Mouse (Mus musculus) liver, embryonic 13.5 days (tissue): ENCODE measurements at regions not wholly inside any gene's neighbourhood (a gene's known extent, or its start where the extent isn't known, plus 50 kb on each side); places are given as distances from the start of the nearest gene placed in this dataset.

ENCODE experiments used
- ATAC-seq: fragments of 200-750 bp; cut with Nextera tagmentation; 2 replicates; pipeline ENCODE4 v1.8.0; 2017; ENCODE audit warnings: low read depth, mild to moderate bottlenecking, moderate number of reproducible peaks, moderate library complexity
- DNase-seq: peaks from one replicate; pipeline ENCODE4 v3.0.0; 2022
- H3K27ac ChIP-seq: fragments of 300-500 bp; sonication (generic); 2 replicates; pipeline ENCODE4 v1.5.1; 2015; ENCODE audit warnings: moderate library complexity, mild to moderate bottlenecking, inconsistent platforms
- H3K27me3 ChIP-seq: fragments of 300-500 bp; sonication (generic); 2 replicates; pipeline ENCODE4 v1.6.1; 2015; ENCODE audit warnings: mild to moderate bottlenecking, inconsistent platforms
- H3K36me3 ChIP-seq: fragments of 300-500 bp; sonication (generic); 2 replicates; pipeline ENCODE4 v1.6.1; 2015; ENCODE audit warnings: mild to moderate bottlenecking, inconsistent platforms
- H3K4me1 ChIP-seq: fragments of 300-500 bp; sonication (generic); replicated peaks from 2 replicates; pipeline ENCODE4 v1.6.1; 2015; ENCODE audit warnings: inconsistent platforms
- H3K4me2 ChIP-seq: fragments of 300-500 bp; sonication (generic); 2 replicates; pipeline ENCODE4 v1.6.1; 2015; ENCODE audit warnings: inconsistent platforms, mild to moderate bottlenecking, moderate library complexity
- H3K4me3 ChIP-seq: fragments of 300-500 bp; sonication (generic); replicated peaks from 2 replicates; pipeline ENCODE4 v1.5.1; 2015; ENCODE audit warnings: mild to moderate bottlenecking, inconsistent platforms
- H3K9ac ChIP-seq: fragments of 300-500 bp; sonication (generic); 2 replicates; pipeline ENCODE4 v1.6.1; 2015; ENCODE audit warnings: mild to moderate bottlenecking, inconsistent platforms
- H3K9me3 ChIP-seq: fragments of 300-500 bp; sonication (generic); replicated peaks from 2 replicates; pipeline ENCODE4 v1.6.1; 2016; ENCODE audit warnings: inconsistent platforms
- WGBS: fragments of 180-500 bp; shearing (Covaris S2); methylation state at CpG from one replicate; pipeline ENCODE4 v1.1.7; 2015; ENCODE audit not compliant: insufficient replicate concordance; 5-methylcytosine and 5-hydroxymethylcytosine counted together

DNA sequence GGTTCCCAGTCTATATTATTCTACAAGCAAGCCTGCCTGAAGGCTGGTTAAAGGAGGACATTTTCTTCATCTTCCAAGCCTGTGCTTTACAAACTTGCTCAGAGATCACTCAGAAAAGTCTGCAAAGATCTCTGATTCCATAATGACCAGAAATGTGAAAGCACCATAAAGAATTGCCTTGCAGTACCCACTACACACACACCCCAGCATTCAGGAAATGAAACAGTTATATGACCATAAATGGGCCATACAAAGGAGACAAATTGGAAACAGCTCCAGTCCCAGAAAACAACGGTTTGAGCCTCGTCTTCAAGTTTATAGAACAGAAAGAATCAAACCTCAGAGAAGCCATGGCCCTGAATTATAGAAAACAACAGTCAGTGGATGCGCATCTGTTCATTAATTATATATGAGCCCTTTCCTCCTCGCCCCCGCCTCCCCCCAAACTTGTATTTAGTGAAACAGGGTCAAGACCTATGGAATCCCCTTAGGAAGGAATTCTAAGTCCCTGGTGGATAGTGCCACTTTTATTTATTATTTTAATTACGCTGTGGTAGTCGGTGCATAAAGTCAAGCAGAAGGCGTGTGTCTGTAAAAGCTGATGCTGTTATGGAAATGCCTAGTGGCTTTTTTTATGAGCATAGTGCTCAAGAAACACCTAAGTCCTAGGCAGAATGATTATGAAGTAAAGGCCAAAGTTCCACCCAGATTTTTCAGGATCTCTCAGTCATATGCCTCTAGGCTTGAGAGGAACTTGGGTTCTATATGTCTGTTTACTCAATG lies 266.6 kb upstream of the Ldb2 start:
- H3K4me2 ChIP-seq = no peak overlapping the region
- H3K27ac ChIP-seq = no peak overlapping the region
- DNase-seq (no peak), ATAC-seq (no peak)
- 70% methylated on average over 8 of the region's 8 CpGs for WGBS
- H3K9ac ChIP-seq = no peak overlapping the region
- H3K4me3 ChIP-seq = no peak overlapping the region
- H3K36me3 ChIP-seq = no peaks in the 10 kb centered on the region
- H3K9me3 ChIP-seq = no peaks in the 10 kb centered on the region
- no peaks in the 10 kb centered on the region for H3K4me1 ChIP-seq
- H3K27me3 ChIP-seq = no peaks in the 10 kb centered on the region

DNA sequence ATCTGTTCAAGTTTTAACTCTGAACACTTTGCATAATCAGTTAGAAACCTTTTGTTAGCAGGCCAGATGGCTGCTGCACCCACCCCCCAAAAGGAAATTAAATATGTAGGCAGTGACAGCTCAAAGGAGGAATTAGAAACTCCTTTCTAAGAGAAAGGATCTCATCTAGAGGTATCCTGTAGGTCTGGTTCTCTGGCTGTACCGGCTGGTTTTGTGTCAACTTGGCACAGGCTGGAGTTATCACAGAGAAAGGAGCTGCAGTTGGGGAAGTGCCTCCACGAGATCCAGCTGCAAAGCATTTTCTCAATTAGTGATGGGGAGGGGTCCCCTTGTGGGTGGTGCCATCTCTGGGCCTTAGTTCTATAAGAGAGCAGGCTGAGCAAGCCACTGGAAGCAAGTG lies 263.1 kb upstream of the Ldb2 start:
- DNase-seq = no peak
- H3K36me3 ChIP-seq = no peaks in the 10 kb centered on the region

GRCm38 (mm10) chr5:45055276-45055959 lies 255.9 kb upstream of the Ldb2 start:
- 69% methylated on average over 4 of the region's 4 CpGs for WGBS
- no peak for ATAC-seq
- no peak for DNase-seq

More for the DNA sequence above, 263.1 kb upstream of the Ldb2 start:
- Histone ChIP-seq H3K9me3 (no peaks in the 10 kb centered on the region), H3K27me3 (no peaks in the 10 kb centered on the region), H3K4me3 (no peak overlapping the region), H3K27ac (no peak overlapping the region), H3K4me2 (no peak overlapping the region), H3K9ac (no peak overlapping the region), H3K4me1 (no peaks in the 10 kb centered on the region)
- ATAC-seq = no peak
- 32% methylated on average over 2 of the region's 2 CpGs for WGBS

DNA sequence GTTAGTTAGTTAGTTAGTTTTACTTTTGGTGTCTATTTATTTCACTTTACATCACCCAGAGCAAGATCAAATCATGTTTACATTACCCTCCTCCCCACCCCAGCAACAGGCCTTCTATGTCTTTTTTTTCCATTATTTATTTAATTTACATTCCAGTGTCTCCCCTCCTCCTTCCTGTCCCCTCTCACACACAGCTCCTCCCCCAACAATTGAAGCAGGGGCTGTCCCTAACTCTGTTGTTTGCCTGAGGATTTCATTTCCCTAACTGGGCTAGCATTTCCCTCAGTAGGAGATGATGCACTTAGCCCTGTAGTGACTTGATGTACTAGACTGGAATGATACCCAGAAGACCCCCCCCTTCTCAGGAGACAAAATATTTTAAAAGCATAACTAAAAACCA lies 249.9 kb upstream of the Ldb2 start:
- ATAC-seq (no peak), DNase-seq (no peak)
- Histone ChIP-seq H3K4me2 (no peak overlapping the region), H3K27me3 (no peaks in the 10 kb centered on the region), H3K9me3 (no peaks in the 10 kb centered on the region), H3K9ac (no peak overlapping the region), H3K4me1 (no peaks in the 10 kb centered on the region), H3K36me3 (no peaks in the 10 kb centered on the region), H3K4me3 (no peak overlapping the region), H3K27ac (no peak overlapping the region)

More at GRCm38 (mm10) chr5:45055276-45055959, 255.9 kb upstream of the Ldb2 start:
- no peak overlapping the region for H3K4me2 ChIP-seq
- H3K36me3 ChIP-seq = no peaks in the 10 kb centered on the region
- no peak overlapping the region for H3K9ac ChIP-seq
- H3K27ac ChIP-seq = no peak overlapping the region
- no peaks in the 10 kb centered on the region for H3K4me1 ChIP-seq
- no peak overlapping the region for H3K4me3 ChIP-seq
- H3K9me3 ChIP-seq = no peaks in the 10 kb centered on the region
- H3K27me3 ChIP-seq = no peaks in the 10 kb centered on the region

DNA sequence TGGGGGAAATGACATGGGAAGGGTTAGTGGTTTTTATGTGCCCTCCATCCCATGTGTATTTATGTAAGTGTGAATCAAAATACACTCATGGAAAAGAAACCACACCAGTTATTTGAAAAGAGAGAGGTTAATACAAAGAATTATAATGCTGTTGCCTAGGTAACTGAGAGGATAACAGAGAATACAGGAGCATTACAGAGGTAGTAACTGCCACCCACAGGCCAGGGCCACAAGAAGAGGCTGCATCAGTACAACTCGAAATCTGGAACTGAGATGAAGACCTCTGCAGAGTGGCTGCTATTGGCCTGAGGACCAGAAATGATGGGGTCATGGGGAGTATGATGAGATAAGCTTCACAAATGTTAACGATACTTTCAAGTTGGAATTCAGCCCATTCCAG lies 243.4 kb upstream of the Ldb2 start:
- DNase-seq (no peak), ATAC-seq (no peak)
- H3K9ac ChIP-seq = no peak overlapping the region
- no peaks in the 10 kb centered on the region for H3K9me3 ChIP-seq
- no peaks in the 10 kb centered on the region for H3K4me1 ChIP-seq
- H3K27me3 ChIP-seq = no peaks in the 10 kb centered on the region
- H3K4me3 ChIP-seq = no peak overlapping the region
- WGBS = 52% methylated on average over 2 of the region's 2 CpGs
- no peak overlapping the region for H3K27ac ChIP-seq
- H3K36me3 ChIP-seq = no peaks in the 10 kb centered on the region
- H3K4me2 ChIP-seq = no peak overlapping the region

DNA sequence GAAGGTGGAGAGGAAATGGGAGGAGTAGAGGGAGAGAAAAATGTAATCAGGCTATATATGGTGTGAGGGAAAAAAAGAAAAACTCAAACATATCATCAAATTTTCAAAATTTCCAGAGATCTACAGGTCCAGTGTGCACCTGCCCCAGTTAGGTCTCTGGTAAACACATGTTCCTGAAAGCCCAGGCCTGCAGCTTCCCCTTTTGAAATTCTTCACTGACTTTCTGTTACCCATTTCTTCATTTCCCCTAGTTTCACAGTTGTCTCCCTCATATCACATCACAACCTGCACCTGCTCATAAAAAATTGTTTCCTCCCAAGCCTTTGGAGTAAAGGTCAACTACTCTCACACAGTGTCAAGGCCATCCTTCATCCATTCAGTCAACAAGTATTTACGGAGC lies 236.9 kb upstream of the Ldb2 start:
- no peaks in the 10 kb centered on the region for H3K27me3 ChIP-seq
- no peaks in the 10 kb centered on the region for H3K36me3 ChIP-seq
- H3K4me1 ChIP-seq = no peaks in the 10 kb centered on the region
- H3K4me2 ChIP-seq = no peak overlapping the region
- H3K27ac ChIP-seq = no peak overlapping the region
- no peaks in the 10 kb centered on the region for H3K9me3 ChIP-seq
- no peak for ATAC-seq
- no peak for DNase-seq
- no peak overlapping the region for H3K4me3 ChIP-seq
- no peak overlapping the region for H3K9ac ChIP-seq
- WGBS = 57% methylated on average over 1 of the region's 1 CpGs

GRCm38 (mm10) chr5:45033146-45033545 lies 233.7 kb upstream of the Ldb2 start:
- H3K36me3 ChIP-seq = no peaks in the 10 kb centered on the region
- no peak for DNase-seq
- no peak overlapping the region for H3K9ac ChIP-seq
- no peaks in the 10 kb centered on the region for H3K27me3 ChIP-seq
- no peak overlapping the region for H3K27ac ChIP-seq
- no peaks in the 10 kb centered on the region for H3K9me3 ChIP-seq
- ATAC-seq = no peak
- H3K4me2 ChIP-seq = no peak overlapping the region
- no peaks in the 10 kb centered on the region for H3K4me1 ChIP-seq
- WGBS = 53% methylated on average over 1 of the region's 1 CpGs
- H3K4me3 ChIP-seq = no peak overlapping the region

GRCm38 (mm10) chr5:45027876-45028275 lies 228.4 kb upstream of the Ldb2 start:
- H3K9me3 ChIP-seq = no peaks in the 10 kb centered on the region
- H3K4me1 ChIP-seq = no peaks in the 10 kb centered on the region
- ATAC-seq (no peak), DNase-seq (no peak)
- no peak overlapping the region for H3K4me2 ChIP-seq
- 29% methylated on average over 3 of the region's 3 CpGs for WGBS
- H3K27ac ChIP-seq = no peak overlapping the region
- H3K4me3 ChIP-seq = no peak overlapping the region
- H3K27me3 ChIP-seq = no peaks in the 10 kb centered on the region
- H3K9ac ChIP-seq = no peak overlapping the region
- no peaks in the 10 kb centered on the region for H3K36me3 ChIP-seq

GRCm38 (mm10) chr5:45025383-45025782 lies 225.9 kb upstream of the Ldb2 start:
- no peak overlapping the region for H3K4me3 ChIP-seq
- no peak overlapping the region for H3K9ac ChIP-seq
- no peaks in the 10 kb centered on the region for H3K9me3 ChIP-seq
- ATAC-seq = no peak
- H3K4me1 ChIP-seq = no peaks in the 10 kb centered on the region
- WGBS = 74% methylated on average over 2 of the region's 2 CpGs
- H3K36me3 ChIP-seq = no peaks in the 10 kb centered on the region
- DNase-seq = no peak
- H3K27me3 ChIP-seq = no peaks in the 10 kb centered on the region
- H3K27ac ChIP-seq = no peak overlapping the region
- no peak overlapping the region for H3K4me2 ChIP-seq

- ATAC-seq (no peak), DNase-seq (no peak)
- no peaks in the 10 kb centered on the region for H3K4me1 ChIP-seq
Measured at GRCm38 (mm10) chr5:45007930-45008329, 208.4 kb upstream of the Ldb2 start.

GRCm38 (mm10) chr5:45000996-45001395 lies 201.5 kb upstream of the Ldb2 start:
- no peaks in the 10 kb centered on the region for H3K27me3 ChIP-seq
- no peaks in the 10 kb centered on the region for H3K9me3 ChIP-seq
- no peaks in the 10 kb centered on the region for H3K36me3 ChIP-seq
- H3K4me3 ChIP-seq = no peak overlapping the region
- no peak overlapping the region for H3K9ac ChIP-seq
- H3K4me2 ChIP-seq = no peak overlapping the region
- no peak overlapping the region for H3K27ac ChIP-seq
- DNase-seq (no peak), ATAC-seq (no peak)
- no peaks in the 10 kb centered on the region for H3K4me1 ChIP-seq

More at GRCm38 (mm10) chr5:45007930-45008329, 208.4 kb upstream of the Ldb2 start:
- Histone ChIP-seq H3K9ac (no peak overlapping the region), H3K36me3 (no peaks in the 10 kb centered on the region), H3K27me3 (no peaks in the 10 kb centered on the region), H3K27ac (no peak overlapping the region), H3K9me3 (no peaks in the 10 kb centered on the region), H3K4me3 (no peak overlapping the region), H3K4me2 (no peak overlapping the region)
- 64% methylated on average over 2 of the region's 2 CpGs for WGBS

DNA sequence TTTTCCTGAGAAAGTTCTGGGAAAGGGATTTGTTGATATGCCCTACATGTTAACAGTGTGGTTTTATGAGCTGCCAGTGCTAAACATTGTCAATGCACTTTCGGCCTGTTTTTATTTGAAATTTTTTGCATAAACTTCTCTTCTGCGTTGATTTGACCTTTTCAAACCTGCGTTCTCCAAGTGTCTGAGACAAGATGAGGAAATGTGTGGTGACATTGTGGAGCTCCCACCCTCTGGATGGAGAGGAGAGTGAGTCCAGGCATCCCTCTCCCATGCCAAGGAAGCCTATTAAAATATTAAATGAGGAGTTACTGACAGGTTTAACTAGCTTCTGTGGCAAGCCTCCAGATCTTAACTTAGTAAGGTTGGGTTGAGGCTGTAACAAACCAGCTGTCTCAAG lies 199.6 kb upstream of the Ldb2 start:
- 65% methylated on average over 3 of the region's 3 CpGs for WGBS
- Histone ChIP-seq H3K4me2 (no peak overlapping the region), H3K9ac (no peak overlapping the region), H3K4me3 (no peak overlapping the region), H3K27ac (no peak overlapping the region), H3K4me1 (no peaks in the 10 kb centered on the region), H3K9me3 (no peaks in the 10 kb centered on the region), H3K36me3 (no peaks in the 10 kb centered on the region), H3K27me3 (no peaks in the 10 kb centered on the region)
- ATAC-seq = no peak
- DNase-seq = no peak
